Mouse (Mus musculus) E14TG2a.4 (cell line): Measurements from ENCODE around the gene Krit1.
"Not testable (repeated sequence)": the region's sequence is repeated elsewhere in the genome, so short reads cannot be mapped to it uniquely, and the experiment has no call there.

Source experiments
- CTCF ChIP-seq: conservative IDR thresholded peaks from 2 replicates; pipeline ENCODE4 v1.5.1; 2014; ENCODE audit warnings: low read length
- POU5F1 ChIP-seq: IDR thresholded peaks from 2 replicates; pipeline ENCODE4 v1.6.1; 2014; ENCODE audit warnings: low read length, borderline replicate concordance

- TF ChIP-seq CTCF, POU5F1: not testable (repeated sequence)
These were observed 90.7 kb downstream of the Krit1 start, which contains the start of gene Mterf1a for GRCm38 (mm10) chr5:3893459-3894293.
